Mouse (Mus musculus) layer of hippocampus, adult 6 months (tissue): Measurements from ENCODE around the gene Gm6793. TPM values are rescaled to one million over a fixed set of nuclear protein-coding genes. Genes with fewer than 3 reads are reported as not detected.

ENCODE experiments used
- long read RNA-seq, 2 experiments: library from polyadenylated mRNA; unstranded; transcript quantifications; one replicate each; pipeline ENCODE4 v2.0.0; 2019 to 2020
- polyA plus RNA-seq: library from polyadenylated mRNA; unstranded; fragments of <200 nt; fragmentation: Nextera tagmentation; gene quantifications from 2 replicates; pipeline ENCODE4 v1.2.3, GENCODE M21; 2021

Gm6793 gene
- polyA plus RNA-seq = not detected in 2 replicates
- long read RNA-seq, experiment 1 = 0 reads
- long read RNA-seq, experiment 2 = 0 reads

DNA sequence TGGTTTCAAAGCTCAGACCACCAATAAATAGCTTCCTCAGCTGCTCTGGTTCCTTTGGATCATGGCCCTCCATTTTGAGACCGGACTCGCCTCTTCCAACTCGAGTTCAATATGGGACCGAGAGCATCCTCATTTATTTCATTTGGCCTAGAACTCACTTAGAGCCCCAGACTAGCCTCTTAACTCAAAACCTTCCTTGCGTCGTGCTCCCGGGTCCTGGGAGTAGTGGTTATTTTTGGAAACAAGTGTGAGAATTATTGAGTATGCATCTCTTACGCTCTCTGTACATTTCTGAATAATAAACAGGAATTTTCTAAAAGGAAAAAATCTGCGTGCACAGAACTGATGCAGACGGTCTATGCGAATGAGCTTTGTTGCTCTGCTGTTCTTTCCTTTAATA lies at the start of gene Gm6793:
Gene Gm6793 (minus strand): TSS at position 101 of the 400 bp plus-strand sequence.

DNA sequence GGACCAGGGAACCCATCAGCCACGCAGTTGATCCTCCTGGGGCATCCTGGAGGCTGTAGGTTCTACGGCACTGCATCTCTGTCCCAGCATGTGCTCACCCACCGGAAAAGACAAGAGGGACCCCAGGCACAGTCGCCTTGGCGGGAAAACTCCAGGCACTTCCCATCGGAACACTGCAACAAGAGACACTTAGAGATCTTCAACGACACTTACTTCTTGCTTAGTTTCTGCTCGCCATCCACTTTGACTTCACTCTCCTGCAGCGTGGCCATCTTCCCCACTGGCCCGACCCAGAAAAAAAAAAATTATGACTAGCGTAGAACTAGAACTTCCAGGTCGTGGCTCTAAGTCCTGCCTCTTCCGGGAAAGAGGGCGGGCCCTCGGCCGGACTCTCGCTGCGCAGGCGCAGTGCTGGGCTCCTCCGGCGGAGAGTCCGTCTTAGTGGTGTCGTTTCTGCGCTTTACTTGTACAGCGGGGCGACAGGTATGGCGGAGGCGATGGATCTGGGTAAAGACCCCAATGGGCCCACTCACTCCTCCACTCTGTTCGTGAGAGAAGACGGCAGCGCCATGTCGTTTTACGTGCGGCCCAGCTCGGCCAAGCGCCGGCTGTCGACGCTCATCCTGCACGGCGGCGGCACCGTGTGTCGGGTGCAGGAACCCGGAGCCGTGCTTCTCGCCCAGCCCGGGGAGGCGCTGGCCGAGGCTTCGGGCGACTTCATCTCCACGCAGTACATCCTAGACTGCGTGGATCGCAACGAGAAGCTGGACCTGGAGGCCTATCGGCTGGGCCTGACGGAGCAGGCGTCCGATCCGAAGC lies 3.6 kb downstream of the Gm6793 start, which contains the start of the genes Kars and Terf2ip:
Gene Kars (minus strand): TSS at position 327 of the 819 bp plus-strand sequence.
Gene Terf2ip (plus strand): TSS at position 402 of the 819 bp plus-strand sequence.

GRCm38 (mm10) chr8:111992013-111992702 lies 22.7 kb downstream of the Gm6793 start, which contains the start of gene Adat1:
Gene Adat1, minus strand, starts transcription at chr8:111992302.

Other genes with a start within 250 kb of the Gm6793 start
- gene Cfdp1, start 160.7 kb downstream of the Gm6793 start, polyA plus RNA-seq = 155 TPM in 2 replicates
- 3.5 and 7.6 TPM in 2 replicates for gene Tmem170, start 138.3 kb downstream of the Gm6793 start, polyA plus RNA-seq
- gene Chst5, start 104.6 kb downstream of the Gm6793 start, polyA plus RNA-seq = 1.8 TPM in 2 replicates
- gene Tmem231, start 81.2 kb downstream of the Gm6793 start, polyA plus RNA-seq = 8.5 and 12.0 TPM in 2 replicates
- 523 and 551 TPM in 2 replicates for gene Gabarapl2, start 74.3 kb downstream of the Gm6793 start, polyA plus RNA-seq
- 1.2 TPM in 2 replicates for gene Adat1, start 22.7 kb downstream of the Gm6793 start, polyA plus RNA-seq
- gene Kars, start 3.7 kb downstream of the Gm6793 start, polyA plus RNA-seq = 52.3 and 68.0 TPM in 2 replicates
- 44.2 and 46.3 TPM in 2 replicates for gene Terf2ip, start 3.6 kb downstream of the Gm6793 start, polyA plus RNA-seq